Comparison of ENCODE assay signal across 13 mouse cellular contexts in genomic region chr8:105992499-105992898, GRCm38 (mm10). TPM values are rescaled to one million over a fixed set of nuclear protein-coding genes. Genes with fewer than 3 reads are reported as not detected.
A peak's percentile ranks its signal among the peaks of the same experiment; 100 is the strongest.
DNase-seq lines count a peak whose midpoint lies in the region; ATAC-seq and TF ChIP-seq lines count a peak whose summit lies in the region.
"Had no signal": no experiment of that assay in that cellular context is flagged by ENCODE, and none has a peak within 500 bp of the region (broad histone marks: within the 10 kb centered on the region; RNA-seq: fewer than 3 reads in every experiment).

No protein-coding gene starts in this region.

- WGBS in kidney, adult 2 months = 63% methylated on average over 5 of the region's 5 CpGs
- 64% methylated on average over 5 of the region's 5 CpGs for WGBS in forebrain, postnatal 0 days
- 53% methylated on average over 5 of the region's 5 CpGs for WGBS in intestine, embryonic 15.5 days

- H3K4me3 ChIP-seq in kidney, adult 2 months (ENCODE audit: insufficient read depth, low read depth, low read length) = no peak overlapping the region
- H3K4me3 ChIP-seq in forebrain, postnatal 0 days (ENCODE audit: low read depth, low read length) = no peak overlapping the region
- H3K4me3 ChIP-seq in intestine, embryonic 15.5 days (replicated peaks) = no peak overlapping the region
- H3K4me3 ChIP-seq: limb, embryonic 12.5 days had no signal

- DNase-seq in kidney, adult 2 months = peak; percentile 7
- no peak for DNase-seq in kidney, adult 9 months
- peak; percentile 55 for DNase-seq in lung, postnatal 25 days (ENCODE audit: low spot score)
- peak; percentile 52 to 65 for DNase-seq in spleen, postnatal 14 days (ENCODE audit: low spot score in 2 of 2)
- DNase-seq in layer of hippocampus, adult 8-10 months (ENCODE audit: low spot score in 2 of 2) = no peak
- no peak for DNase-seq in left cerebral cortex, adult 18-20 months (ENCODE audit: low spot score in 2 of 2)
- no peak for DNase-seq in forebrain, postnatal 0 days
- DNase-seq: adrenal gland, adult 2 months; heart, postnatal 36 days; kidney, adult 11 months had no signal

- no peak for ATAC-seq in forebrain, postnatal 0 days
- ATAC-seq in intestine, embryonic 15.5 days = no peak

- no peak for TF ChIP-seq CTCF in kidney, adult 2 months (conservative IDR thresholded peaks at IDR 0.05; ENCODE audit: insufficient read depth, insufficient read length, low read depth, low read length)
- no peak for TF ChIP-seq CTCF in forebrain, postnatal 0 days (IDR thresholded peaks at IDR 0.05; ENCODE audit: low read depth)

- H3K36me3 ChIP-seq in kidney, adult 2 months (ENCODE audit: control insufficient read depth, insufficient read depth, low read length) = no peaks in the 10 kb centered on the region
- H3K36me3 ChIP-seq in forebrain, postnatal 0 days (ENCODE audit: insufficient read depth) = no peaks in the 10 kb centered on the region
- no peaks in the 10 kb centered on the region for H3K36me3 ChIP-seq in intestine, embryonic 15.5 days
- H3K36me3 ChIP-seq: limb, embryonic 12.5 days had no signal

- H3K27me3 ChIP-seq in kidney, adult 2 months (replicated peaks; ENCODE audit: control insufficient read depth, insufficient read depth, low read length) = no peaks in the 10 kb centered on the region
- H3K27me3 ChIP-seq in forebrain, postnatal 0 days (ENCODE audit: insufficient read depth, low read length) = no peaks in the 10 kb centered on the region
- no peaks in the 10 kb centered on the region for H3K27me3 ChIP-seq in intestine, embryonic 15.5 days (replicated peaks)

- TF ChIP-seq POLR2A in kidney, adult 2 months (IDR thresholded peaks at IDR 0.05; ENCODE audit: low read depth, low read length) = no peak

- no peaks in the 10 kb centered on the region for H3K4me1 ChIP-seq in kidney, adult 2 months (ENCODE audit: control insufficient read depth, insufficient read depth, low read length)
- H3K4me1 ChIP-seq in forebrain, postnatal 0 days (ENCODE audit: insufficient read depth) = no peaks in the 10 kb centered on the region
- peaks cover 6% of the 10 kb centered on the region; the same call in 1 of the 2 replicates for H3K4me1 ChIP-seq in intestine, embryonic 15.5 days (replicated peaks)

- no peak overlapping the region for H3K9ac ChIP-seq in forebrain, postnatal 0 days
- no peak overlapping the region for H3K9ac ChIP-seq in intestine, embryonic 15.5 days
- H3K9ac ChIP-seq: limb, embryonic 12.5 days had no signal

- no peak overlapping the region for H3K4me2 ChIP-seq in forebrain, postnatal 0 days (ENCODE audit: low read depth)
- H3K4me2 ChIP-seq in intestine, embryonic 15.5 days (replicated peaks) = no peak overlapping the region
- H3K4me2 ChIP-seq: limb, embryonic 12.5 days had no signal

- H3K9me3 ChIP-seq in forebrain, postnatal 0 days (ENCODE audit: low read length) = no peaks in the 10 kb centered on the region
- H3K9me3 ChIP-seq in intestine, embryonic 15.5 days = no peaks in the 10 kb centered on the region
- H3K9me3 ChIP-seq: limb, embryonic 12.5 days had no signal

- no peak overlapping the region for H3K27ac ChIP-seq in kidney, adult 2 months (ENCODE audit: insufficient read depth, low read depth, low read length)
- H3K27ac ChIP-seq in forebrain, postnatal 0 days (ENCODE audit: low read depth, low read length) = no peak overlapping the region
- no peak overlapping the region for H3K27ac ChIP-seq in intestine, embryonic 15.5 days
- H3K27ac ChIP-seq: limb, embryonic 12.5 days had no signal

RNA-seq across cellular contexts. Expression of gene Dus2, which starts 1.4 kb away (rescaled TPM):
- polyA plus RNA-seq in kidney, adult 2 months (2012; rRNA removed) = 10.2 and 11.6 TPM in 2 replicates
- total RNA-seq in layer of hippocampus, adult 8-10 months (2022) = 10 to 100 TPM; 20.5 to 23.4 (median 21.8) TPM
- 10 to 100 TPM; 18.9 to 19.2 TPM for total RNA-seq in left cerebral cortex, adult 18-20 months (2021)
- total RNA-seq in forebrain, postnatal 0 days (2014; rRNA removed) = 14.3 and 17.8 TPM in 2 replicates
- 15.2 and 21.7 TPM in 2 replicates for polyA plus RNA-seq in forebrain, postnatal 0 days (2015; fragmentation: Nextera tagmentation; extraction: Ambion mirVana)
- 16.2 and 17.5 TPM in 2 replicates for polyA plus RNA-seq in intestine, embryonic 15.5 days (2015; fragmentation: Nextera tagmentation; extraction: Ambion mirVana)

RNA-seq across cellular contexts. Expression of gene Dpep3, which starts 13.3 kb away (rescaled TPM):
- polyA plus RNA-seq in kidney, adult 2 months (2012; rRNA removed) = 0.05 and 0.10 TPM in 2 replicates
- total RNA-seq in layer of hippocampus, adult 8-10 months (2022) = not detected
- total RNA-seq in left cerebral cortex, adult 18-20 months (2021) = not detected
- not detected in 2 replicates for total RNA-seq in forebrain, postnatal 0 days (2014; rRNA removed)
- polyA plus RNA-seq in forebrain, postnatal 0 days (2015; fragmentation: Nextera tagmentation; extraction: Ambion mirVana) = not detected in 2 replicates
- polyA plus RNA-seq in intestine, embryonic 15.5 days (2015; fragmentation: Nextera tagmentation; extraction: Ambion mirVana) = not detected in 2 replicates
- total RNA-seq: adrenal gland, adult 2 months; heart, postnatal 36 days had no signal
- polyA plus RNA-seq: limb, embryonic 12.5 days had no signal

RNA-seq across cellular contexts. Expression of gene Dpep2nb, which starts 13.3 kb away (rescaled TPM):
- 0.06 TPM in 1 of 2 replicates, not detected in the other for polyA plus RNA-seq in kidney, adult 2 months (2012; rRNA removed)
- not detected for total RNA-seq in layer of hippocampus, adult 8-10 months (2022)
- total RNA-seq in left cerebral cortex, adult 18-20 months (2021) = not detected
- total RNA-seq in forebrain, postnatal 0 days (2014; rRNA removed) = not detected in 2 replicates
- polyA plus RNA-seq in forebrain, postnatal 0 days (2015; fragmentation: Nextera tagmentation; extraction: Ambion mirVana) = not detected in 2 replicates
- polyA plus RNA-seq in intestine, embryonic 15.5 days (2015; fragmentation: Nextera tagmentation; extraction: Ambion mirVana) = not detected in 2 replicates
- total RNA-seq: adrenal gland, adult 2 months; heart, postnatal 36 days had no signal
- polyA plus RNA-seq: adrenal gland, adult 2 months; limb, embryonic 12.5 days; small intestine, adult 2 months had no signal

RNA-seq across cellular contexts. Expression of gene Ddx28, which starts 19.2 kb away (rescaled TPM):
- 8.0 and 8.4 TPM in 2 replicates for polyA plus RNA-seq in kidney, adult 2 months (2012; rRNA removed)
- total RNA-seq in layer of hippocampus, adult 8-10 months (2022) = 10 to 100 TPM; 12.9 to 15.3 (median 13.6) TPM
- 10 to 100 TPM; 14.5 to 17.2 TPM for total RNA-seq in left cerebral cortex, adult 18-20 months (2021)
- total RNA-seq in forebrain, postnatal 0 days (2014; rRNA removed) = 31.5 and 33.8 TPM in 2 replicates
- 23.7 and 25.3 TPM in 2 replicates for polyA plus RNA-seq in forebrain, postnatal 0 days (2015; fragmentation: Nextera tagmentation; extraction: Ambion mirVana)
- polyA plus RNA-seq in intestine, embryonic 15.5 days (2015; fragmentation: Nextera tagmentation; extraction: Ambion mirVana) = 14.2 and 15.5 TPM in 2 replicates

RNA-seq across cellular contexts. Expression of gene Slc12a4, which starts 26.6 kb away (rescaled TPM):
- 30.9 and 33.5 TPM in 2 replicates for polyA plus RNA-seq in kidney, adult 2 months (2012; rRNA removed)
- total RNA-seq in layer of hippocampus, adult 8-10 months (2022) = 10 to 100 TPM; 19.4 to 24.7 (median 22.1) TPM
- total RNA-seq in left cerebral cortex, adult 18-20 months (2021) = 10 to 100 TPM; 17.3 to 19.2 TPM
- 9.7 and 12.4 TPM in 2 replicates for total RNA-seq in forebrain, postnatal 0 days (2014; rRNA removed)
- polyA plus RNA-seq in forebrain, postnatal 0 days (2015; fragmentation: Nextera tagmentation; extraction: Ambion mirVana) = 9.8 and 12.1 TPM in 2 replicates
- polyA plus RNA-seq in intestine, embryonic 15.5 days (2015; fragmentation: Nextera tagmentation; extraction: Ambion mirVana) = 23.9 and 24.0 TPM in 2 replicates

Comparison
In these comparisons a context has a peak if more than half of its experiments do, and no peak if none do; other contexts are left out.
1. DNase-seq: peak in kidney, adult 2 months (single experiment), lung, postnatal 25 days (single experiment) and spleen, postnatal 14 days (2 of 2); none in kidney, adult 9 months (single experiment), layer of hippocampus, adult 8-10 months (0 of 2), left cerebral cortex, adult 18-20 months (0 of 2) and forebrain, postnatal 0 days (single experiment).